Mouse (Mus musculus): ENCODE results near the gene Chrm1.
"Not testable (repeated sequence)": the region's sequence is repeated elsewhere in the genome, so short reads cannot be mapped to it uniquely, and the experiment has no call there.

The Chrm1 gene

GRCm38 (mm10) chr19:8718357-8718756 lies 54.8 kb downstream of the Chrm1 start:
- DNase-seq = peak; percentile 45 to 47

GRCm38 (mm10) chr19:8719037-8719436 lies 55.4 kb downstream of the Chrm1 start:
- DNase-seq = not testable (repeated sequence)

GRCm38 (mm10) chr19:8721378-8721777 lies 57.8 kb downstream of the Chrm1 start:
- no peak for DNase-seq

GRCm38 (mm10) chr19:8722021-8722420 lies 58.4 kb downstream of the Chrm1 start:
- DNase-seq = no peak

- no peak for DNase-seq
Observed at GRCm38 (mm10) chr19:8722559-8722906, 58.9 kb downstream of the Chrm1 start.

- peak; percentile 95 to 96 for DNase-seq
Observed at GRCm38 (mm10) chr19:8722907-8723573, 59.5 kb downstream of the Chrm1 start, which contains the start of gene Slc3a2. TSS of gene Slc3a2 (minus strand) at chr19:8723369.

- peak in 1 of 2 experiments; percentile 25 for DNase-seq
Observed at GRCm38 (mm10) chr19:8723574-8724346, 60.2 kb downstream of the Chrm1 start.

- no peak for DNase-seq
Observed at GRCm38 (mm10) chr19:8724392-8724791, 60.8 kb downstream of the Chrm1 start.

GRCm38 (mm10) chr19:8725081-8725613 lies 61.6 kb downstream of the Chrm1 start:
- DNase-seq = no peak

- no peak for DNase-seq
Observed at GRCm38 (mm10) chr19:8726609-8727390, 63.2 kb downstream of the Chrm1 start.

- no peak for DNase-seq
Observed at GRCm38 (mm10) chr19:8727495-8728114, 64.0 kb downstream of the Chrm1 start.

- not testable (repeated sequence) for DNase-seq
Observed at GRCm38 (mm10) chr19:8728335-8729099, 64.9 kb downstream of the Chrm1 start.
